Mouse (Mus musculus): ENCODE measurements around the gene Gm10197. TPM values are rescaled to one million over a fixed set of nuclear protein-coding genes. Genes with fewer than 3 reads are reported as not detected.

Gm10197 gene
- not detected in 2 replicates for polyA plus RNA-seq (2015; fragmentation: Nextera tagmentation; extraction: Ambion mirVana)

GRCm38 (mm10) chr19:53371666-53372065 is at the start of gene Gm10197:
Gm10197 (minus strand) TSS chr19:53371766.

GRCm38 (mm10) chr19:53390495-53391007 is 19.0 kb upstream of the Gm10197 start, which contains the start of gene Smndc1:
Smndc1 (minus strand) TSS chr19:53390578.

Other genes starting within 250 kb of the Gm10197 start
- 32.8 and 38.5 TPM in 2 replicates for gene Add3, start 231.3 kb downstream of the Gm10197 start, polyA plus RNA-seq (2015; fragmentation: Nextera tagmentation; extraction: Ambion mirVana)
- 23.9 and 31.4 TPM in 2 replicates for gene Mxi1, start 61.2 kb downstream of the Gm10197 start, polyA plus RNA-seq (2015; fragmentation: Nextera tagmentation; extraction: Ambion mirVana)
- gene Smndc1, start 18.8 kb upstream of the Gm10197 start, polyA plus RNA-seq (2015; fragmentation: Nextera tagmentation; extraction: Ambion mirVana), result 26.2 and 28.6 TPM in 2 replicates
- gene Dusp5, start 157.3 kb upstream of the Gm10197 start, polyA plus RNA-seq (2015; fragmentation: Nextera tagmentation; extraction: Ambion mirVana), result 0.99 and 1.6 TPM in 2 replicates
- gene Nutf2-ps1, start 217.3 kb upstream of the Gm10197 start, polyA plus RNA-seq (2015; fragmentation: Nextera tagmentation; extraction: Ambion mirVana), result 231 and 246 TPM in 2 replicates
- gene Smc3, start 228.6 kb upstream of the Gm10197 start, polyA plus RNA-seq (2015; fragmentation: Nextera tagmentation; extraction: Ambion mirVana), result 25.2 and 27.1 TPM in 2 replicates

All from skeletal muscle tissue, postnatal 0 days (tissue).